Mouse (Mus musculus) liver, embryonic 12.5 days (tissue): ENCODE data around the gene Mrps7. TPM values are rescaled to one million over a fixed set of nuclear protein-coding genes. Genes with fewer than 3 reads are reported as not detected.

Experiments
- ATAC-seq: fragments of 200-750 bp; cut with Nextera tagmentation; 2 replicates; pipeline ENCODE4 v1.8.0; 2017; ENCODE audit warnings: moderate number of reproducible peaks, mild to moderate bottlenecking, moderate library complexity
- H3K27ac ChIP-seq: fragments of 300-500 bp; sonication (generic); 2 replicates; pipeline ENCODE4 v1.5.1; 2016; ENCODE audit warnings: mild to moderate bottlenecking
- H3K27me3 ChIP-seq: fragments of 300-500 bp; sonication (generic); replicated peaks from 2 replicates; pipeline ENCODE4 v1.6.1; 2016; ENCODE audit warnings: mild to moderate bottlenecking, moderate library complexity
- H3K36me3 ChIP-seq: fragments of 300-500 bp; sonication (generic); 2 replicates; pipeline ENCODE4 v1.6.1; 2016; ENCODE audit warnings: mild to moderate bottlenecking, moderate library complexity
- H3K4me1 ChIP-seq: fragments of 300-500 bp; sonication (generic); 2 replicates; pipeline ENCODE4 v1.6.1; 2016
- H3K4me2 ChIP-seq: fragments of 300-500 bp; sonication (generic); 2 replicates; pipeline ENCODE4 v1.6.1; 2016; ENCODE audit warnings: mild to moderate bottlenecking, moderate library complexity
- H3K4me3 ChIP-seq: fragments of 300-500 bp; sonication (generic); 2 replicates; pipeline ENCODE4 v1.5.1; 2016; ENCODE audit warnings: mild to moderate bottlenecking, moderate library complexity
- H3K9ac ChIP-seq: fragments of 300-500 bp; sonication (generic); 2 replicates; pipeline ENCODE4 v1.6.1; 2016; ENCODE audit warnings: mild to moderate bottlenecking, moderate library complexity
- H3K9me3 ChIP-seq: fragments of 300-500 bp; sonication (generic); replicated peaks from 2 replicates; pipeline ENCODE4 v1.6.1; 2016; ENCODE audit warnings: mild to moderate bottlenecking, moderate library complexity
- WGBS: fragments of 180-500 bp; shearing (Covaris S2); methylation state at CpG from one replicate; pipeline ENCODE4 v1.1.7; 2016; ENCODE audit not compliant: insufficient replicate concordance; 5-methylcytosine and 5-hydroxymethylcytosine counted together
- polyA plus RNA-seq: library from polyadenylated mRNA; unstranded; fragments of >200 nt; fragmentation: Nextera tagmentation; extraction: Ambion mirVana; gene quantifications from 2 replicates; pipeline ENCODE4 v1.2.1, GENCODE M21; 2016

Gene Mrps7
- polyA plus RNA-seq, 1 experiment from 2014 or later, result 87.3 TPM

DNA sequence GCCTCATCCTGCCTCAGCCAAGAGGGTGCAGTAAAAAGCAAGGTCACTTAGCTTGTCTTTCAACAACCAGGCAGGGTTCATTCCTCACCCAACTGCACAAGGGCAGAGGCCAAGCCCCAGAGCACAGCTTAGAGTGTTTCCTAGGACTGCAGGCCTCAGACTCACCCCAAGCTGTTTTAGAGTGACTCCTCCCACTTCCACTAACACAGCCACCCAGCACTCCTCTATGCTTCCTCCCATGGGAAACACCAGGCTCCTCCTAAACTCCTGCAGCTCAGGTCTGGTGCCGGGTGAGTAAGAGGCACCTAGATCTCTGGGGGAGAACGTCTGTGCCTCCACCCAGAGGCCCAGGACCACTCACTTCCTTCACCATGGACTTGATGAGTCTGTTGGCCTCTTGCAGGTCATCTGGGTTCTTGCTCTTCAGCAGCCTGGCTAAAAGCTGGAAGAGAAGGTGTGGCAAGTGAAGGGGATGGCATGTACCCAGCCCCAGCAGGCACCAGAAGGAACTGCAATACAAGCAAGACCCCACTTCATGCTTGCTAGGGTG, 13.1 kb upstream of the Mrps7 start:
- no peak overlapping the region for H3K4me2 ChIP-seq
- no peak overlapping the region for H3K27ac ChIP-seq
- no peak overlapping the region for H3K4me3 ChIP-seq
- H3K9ac ChIP-seq, result no peak overlapping the region
- no peaks in the 10 kb centered on the region for H3K27me3 ChIP-seq
- no peaks in the 10 kb centered on the region for H3K4me1 ChIP-seq
- H3K9me3 ChIP-seq, result no peaks in the 10 kb centered on the region
- no peak for ATAC-seq
- WGBS, result 79% methylated on average over 2 of the region's 2 CpGs
- H3K36me3 ChIP-seq, result peaks cover 96% of the 10 kb centered on the region

DNA sequence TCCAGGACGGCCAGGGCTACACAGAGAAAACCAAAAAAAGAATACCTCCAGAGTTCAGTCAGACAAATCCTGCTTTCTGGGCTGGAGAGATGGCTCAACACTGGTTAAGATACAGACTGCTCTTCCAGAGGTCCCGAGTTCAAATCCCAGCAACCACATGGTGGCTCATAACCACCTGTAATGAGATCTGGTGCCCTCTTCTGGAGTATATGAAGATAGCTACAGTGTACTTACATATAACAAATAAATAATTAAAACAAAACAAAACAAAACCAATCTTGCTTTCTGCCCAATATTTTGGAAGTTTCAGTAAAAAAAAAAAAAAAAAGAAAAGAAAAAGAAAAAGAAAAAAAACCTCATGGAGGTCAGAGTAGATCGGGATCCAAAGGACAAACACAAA, 8.5 kb upstream of the Mrps7 start:
- 87% methylated on average over 3 of the region's 3 CpGs for WGBS
- Histone ChIP-seq H3K9ac (no peak overlapping the region), H3K4me2 (no peak overlapping the region), H3K4me1 (peaks cover 17% of the 10 kb centered on the region), H3K27me3 (no peaks in the 10 kb centered on the region), H3K27ac (no peak overlapping the region), H3K4me3 (no peak overlapping the region), H3K36me3 (peaks cover 93% of the 10 kb centered on the region), H3K9me3 (no peaks in the 10 kb centered on the region)
- no peak for ATAC-seq

DNA sequence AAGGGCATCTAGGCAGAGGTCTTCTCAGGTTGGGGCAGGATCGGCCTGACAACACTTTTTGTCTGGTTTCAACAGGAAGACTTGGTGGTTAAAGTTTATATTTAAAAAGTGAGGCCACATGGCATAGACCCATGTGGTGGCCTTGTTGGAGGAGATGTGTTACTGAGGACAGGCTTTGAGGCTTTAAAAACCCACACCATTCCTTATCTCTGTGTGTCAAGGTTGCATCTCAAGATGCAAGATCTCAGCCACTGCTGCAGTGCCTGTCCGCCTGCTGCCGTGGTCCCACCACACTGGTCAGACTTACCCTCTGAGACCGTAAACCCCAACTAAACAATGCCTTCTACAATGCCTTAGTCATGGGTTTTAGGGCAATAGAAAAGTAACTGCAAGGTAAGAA, 5.4 kb upstream of the Mrps7 start:
- Histone ChIP-seq H3K9me3 (no peaks in the 10 kb centered on the region), H3K4me3 (no peak overlapping the region), H3K36me3 (peaks cover 80% of the 10 kb centered on the region), H3K9ac (no peak overlapping the region), H3K4me2 (no peak overlapping the region), H3K27me3 (no peaks in the 10 kb centered on the region), H3K27ac (no peak overlapping the region), H3K4me1 (peaks cover 46% of the 10 kb centered on the region)
- WGBS, result 48% methylated on average over 4 of the region's 4 CpGs
- no peak for ATAC-seq

DNA sequence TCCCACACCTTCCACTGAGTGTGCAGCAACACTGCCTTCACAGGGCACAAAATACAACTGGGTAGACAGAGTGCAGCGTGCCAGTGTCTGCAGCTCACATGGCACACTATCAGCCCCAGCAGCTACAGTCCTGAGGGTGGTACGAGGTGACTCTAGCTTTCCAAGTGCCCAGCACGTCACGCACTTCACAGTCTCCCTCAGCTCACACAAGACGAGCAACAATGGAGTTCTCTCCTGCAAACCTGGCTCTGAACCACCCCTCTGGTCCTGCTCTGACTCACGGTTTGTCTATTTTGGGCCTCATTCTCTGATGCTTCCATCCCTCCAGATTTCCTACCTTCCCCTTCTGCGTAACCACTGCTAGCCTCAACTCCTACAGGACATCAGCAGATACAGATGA, 4.0 kb upstream of the Mrps7 start:
- Histone ChIP-seq H3K9me3 (no peaks in the 10 kb centered on the region), H3K9ac (no peak overlapping the region), H3K4me1 (peaks cover 49% of the 10 kb centered on the region), H3K36me3 (peaks cover 66% of the 10 kb centered on the region), H3K27ac (no peak overlapping the region), H3K4me3 (no peak overlapping the region), H3K4me2 (no peak overlapping the region), H3K27me3 (no peaks in the 10 kb centered on the region)
- 85% methylated on average over 7 of the region's 7 CpGs for WGBS
- no peak for ATAC-seq

DNA sequence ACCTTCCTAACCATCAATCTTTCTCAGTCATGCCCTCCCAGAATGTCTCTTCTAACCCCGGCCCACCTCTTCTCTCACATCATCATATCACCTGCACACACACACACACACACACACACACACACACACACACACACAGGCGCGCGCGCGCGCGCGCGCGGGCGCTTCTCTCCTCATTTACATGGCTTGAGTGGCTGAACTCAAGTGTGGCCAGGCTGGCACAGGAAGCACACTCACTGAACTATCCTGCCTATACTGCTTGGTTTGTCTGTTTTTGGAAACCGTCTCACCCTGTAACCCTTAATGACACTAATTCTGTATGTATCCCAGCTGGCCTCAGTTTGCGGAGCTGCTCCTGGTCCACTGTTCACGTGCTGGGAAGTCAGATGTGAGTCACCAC, 3.0 kb upstream of the Mrps7 start:
- WGBS, result 93% methylated on average over 15 of the region's 15 CpGs
- H3K36me3 ChIP-seq, result peaks cover 63% of the 10 kb centered on the region
- H3K9me3 ChIP-seq, result no peaks in the 10 kb centered on the region
- no peak overlapping the region for H3K4me3 ChIP-seq
- no peaks in the 10 kb centered on the region for H3K27me3 ChIP-seq
- H3K9ac ChIP-seq, result 0 out of 2 replicates have a peak overlapping the region, but pooled peaks have one; percentile 5
- peaks cover 59% of the 10 kb centered on the region for H3K4me1 ChIP-seq
- H3K4me2 ChIP-seq, result no peak overlapping the region
- H3K27ac ChIP-seq, result no peak overlapping the region
- no peak for ATAC-seq

DNA sequence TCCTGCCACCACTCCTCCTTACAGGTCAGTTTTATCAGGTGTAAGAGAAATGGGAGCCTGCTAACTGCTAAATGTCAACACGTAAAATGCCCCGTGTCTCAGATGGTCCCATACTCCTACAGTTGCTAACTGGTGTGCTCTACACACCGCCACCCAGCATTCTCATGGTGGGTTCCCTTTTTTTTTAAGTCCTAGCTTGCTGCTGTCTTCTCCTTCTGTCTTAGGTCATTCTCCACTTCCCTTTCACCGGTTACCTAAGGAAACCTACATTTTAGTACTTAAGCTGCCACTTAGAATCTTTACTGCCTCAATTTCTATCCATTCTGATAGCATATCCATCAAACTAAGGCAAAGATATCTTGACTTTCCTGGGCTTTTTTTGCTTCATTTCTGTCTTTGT, 2.6 kb upstream of the Mrps7 start:
- Histone ChIP-seq H3K36me3 (peaks cover 63% of the 10 kb centered on the region), H3K9ac (0 out of 2 replicates have a peak overlapping the region, but pooled peaks have one; percentile 5), H3K27me3 (no peaks in the 10 kb centered on the region), H3K27ac (no peak overlapping the region), H3K4me1 (peaks cover 63% of the 10 kb centered on the region), H3K9me3 (no peaks in the 10 kb centered on the region), H3K4me2 (no peak overlapping the region), H3K4me3 (0 out of 2 replicates have a peak overlapping the region, but pooled peaks have one; percentile 95)
- 52% methylated on average over 4 of the region's 4 CpGs for WGBS
- ATAC-seq, result no peak

DNA sequence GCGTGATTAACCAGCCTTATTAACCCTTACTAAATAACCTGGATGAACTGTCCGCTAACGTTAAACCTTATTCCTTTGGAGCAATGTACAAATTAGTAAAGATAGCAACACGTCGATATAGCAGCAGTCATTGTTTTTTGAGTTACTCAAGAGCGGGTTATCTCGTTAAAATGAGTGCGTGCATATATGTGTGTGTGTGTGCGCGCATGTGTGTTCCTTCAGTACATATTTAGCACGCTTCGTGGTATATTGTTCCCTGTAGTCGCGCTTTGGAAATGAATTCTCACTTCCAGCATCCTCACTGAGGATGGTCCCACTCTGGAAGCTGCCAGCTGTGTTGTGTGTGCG, 623 bp upstream of the Mrps7 start:
- no peaks in the 10 kb centered on the region for H3K27me3 ChIP-seq
- ATAC-seq, result 0 out of 2 replicates have a peak, but pooled peaks have one; percentile 1
- 5% methylated on average over 15 of the region's 15 CpGs for WGBS
- H3K4me1 ChIP-seq, result peaks cover 66% of the 10 kb centered on the region
- H3K36me3 ChIP-seq, result peaks cover 64% of the 10 kb centered on the region
- H3K4me2 ChIP-seq, result peak overlapping the region; percentile 91
- H3K27ac ChIP-seq, result peak overlapping the region; percentile 90
- H3K4me3 ChIP-seq, result peak overlapping the region; percentile 95
- no peaks in the 10 kb centered on the region for H3K9me3 ChIP-seq
- peak overlapping the region; percentile 88 for H3K9ac ChIP-seq

DNA sequence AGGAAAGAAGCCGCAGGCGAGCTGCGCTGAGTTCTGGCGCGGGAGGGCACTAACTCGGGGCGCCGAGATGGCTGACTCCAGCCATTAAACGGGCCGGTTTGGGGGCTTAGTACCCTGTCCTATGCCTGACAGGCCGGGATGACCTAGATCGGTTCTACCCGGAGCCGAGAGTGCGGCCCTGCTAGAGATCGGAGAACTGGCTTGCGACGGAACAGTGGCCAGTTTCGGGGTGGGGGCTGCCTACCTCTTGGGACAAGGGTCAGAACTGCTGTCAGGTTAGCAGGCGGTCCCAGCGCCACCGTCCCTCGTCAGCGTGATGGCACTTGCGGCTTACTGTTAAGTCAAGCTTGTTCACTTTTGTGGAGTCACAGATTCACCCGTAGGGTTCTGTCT, 575 bp downstream of the Mrps7 start:
- H3K27me3 ChIP-seq, result no peaks in the 10 kb centered on the region
- H3K27ac ChIP-seq, result peak overlapping the region; percentile 90
- peak overlapping the region; percentile 88 for H3K9ac ChIP-seq
- H3K4me1 ChIP-seq, result peaks cover 63% of the 10 kb centered on the region
- ATAC-seq, result peak; percentile 19
- H3K4me2 ChIP-seq, result peak overlapping the region; percentile 91
- under 1% methylated on average over 26 of the region's 26 CpGs for WGBS
- peak overlapping the region; percentile 95 for H3K4me3 ChIP-seq
- H3K36me3 ChIP-seq, result peaks cover 66% of the 10 kb centered on the region
- H3K9me3 ChIP-seq, result no peaks in the 10 kb centered on the region

DNA sequence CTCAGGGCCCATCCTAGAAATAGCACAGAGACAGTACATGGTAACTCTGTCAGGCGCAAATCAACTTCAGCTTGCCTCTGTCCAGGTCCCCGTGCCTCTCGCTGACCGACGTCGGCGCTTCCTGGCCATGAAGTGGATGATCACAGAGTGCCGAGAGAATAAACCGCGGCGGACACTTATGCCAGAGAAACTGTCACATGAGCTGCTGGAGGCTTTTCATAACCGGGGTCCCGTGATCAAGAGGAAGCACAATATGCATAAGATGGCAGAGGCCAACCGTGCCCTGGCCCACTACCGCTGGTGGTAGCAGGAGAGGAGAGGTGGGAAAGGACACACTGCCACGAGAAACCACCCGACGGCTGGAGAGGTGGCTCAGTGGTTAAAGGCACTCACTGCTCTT, 3.0 kb downstream of the Mrps7 start:
- no peak for ATAC-seq

DNA sequence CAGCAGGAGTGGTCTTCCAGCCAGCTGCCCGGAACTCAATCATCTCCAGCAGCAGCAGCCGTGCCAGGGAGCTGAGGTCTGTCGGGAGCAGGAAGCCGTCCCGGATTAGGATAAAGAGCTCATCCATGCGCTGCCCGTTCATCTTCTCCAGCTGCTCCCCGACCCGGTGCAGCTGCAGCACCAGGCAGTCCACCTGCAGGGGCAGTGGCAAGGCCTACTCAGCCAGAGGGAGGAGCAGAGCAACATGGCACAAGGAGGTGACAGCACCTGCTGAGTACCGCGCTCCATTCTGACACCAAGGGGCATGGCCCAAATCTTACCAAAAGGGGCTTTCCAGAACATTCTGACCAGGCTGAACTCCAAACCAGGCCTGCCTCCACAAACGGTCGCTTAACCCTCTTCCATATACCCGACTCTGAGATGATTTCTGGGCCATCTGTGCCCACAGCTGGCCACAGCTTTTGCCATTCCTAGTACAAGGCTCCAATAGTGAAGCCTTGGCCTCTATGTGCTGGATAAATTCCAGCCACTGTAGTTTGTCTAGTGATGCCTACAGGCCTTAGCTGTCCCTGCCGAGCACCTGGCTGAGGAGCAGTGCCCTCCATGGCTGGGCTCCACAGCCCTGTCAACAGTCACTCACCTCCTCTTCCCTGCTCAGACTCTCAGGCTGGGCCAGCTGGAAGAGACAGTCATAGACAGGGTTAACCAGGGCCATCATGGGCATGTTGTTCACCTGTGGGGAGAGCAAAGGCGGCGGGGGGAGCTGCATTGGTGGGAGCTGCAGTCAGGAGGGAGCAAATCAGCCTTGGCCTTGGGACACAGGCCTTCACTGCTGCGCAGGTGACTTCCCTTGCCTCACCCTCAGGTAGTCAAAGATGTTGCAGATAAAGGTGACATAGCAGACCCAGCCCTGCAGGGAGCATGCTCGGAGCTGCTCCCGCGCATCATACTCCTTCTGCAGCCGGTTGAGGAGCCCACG, 5.0 kb downstream of the Mrps7 start:
- Histone ChIP-seq H3K4me3 (no peak overlapping the region), H3K36me3 (peaks cover 51% of the 10 kb centered on the region), H3K4me1 (peaks cover 53% of the 10 kb centered on the region), H3K27me3 (no peaks in the 10 kb centered on the region), H3K9me3 (no peaks in the 10 kb centered on the region), H3K27ac (no peak overlapping the region; the same call in 1 of the 2 replicates), H3K9ac (no peak overlapping the region), H3K4me2 (no peak overlapping the region)
- 78% methylated on average over 23 of the region's 23 CpGs for WGBS
- ATAC-seq, result no peak

More for the DNA sequence above, 3.0 kb downstream of the Mrps7 start:
- Histone ChIP-seq H3K4me1 (peaks cover 54% of the 10 kb centered on the region), H3K4me3 (no peak overlapping the region), H3K9me3 (no peaks in the 10 kb centered on the region), H3K4me2 (no peak overlapping the region), H3K27me3 (no peaks in the 10 kb centered on the region), H3K36me3 (peaks cover 57% of the 10 kb centered on the region), H3K27ac (no peak overlapping the region), H3K9ac (no peak overlapping the region)
- 90% methylated on average over 18 of the region's 18 CpGs for WGBS

DNA sequence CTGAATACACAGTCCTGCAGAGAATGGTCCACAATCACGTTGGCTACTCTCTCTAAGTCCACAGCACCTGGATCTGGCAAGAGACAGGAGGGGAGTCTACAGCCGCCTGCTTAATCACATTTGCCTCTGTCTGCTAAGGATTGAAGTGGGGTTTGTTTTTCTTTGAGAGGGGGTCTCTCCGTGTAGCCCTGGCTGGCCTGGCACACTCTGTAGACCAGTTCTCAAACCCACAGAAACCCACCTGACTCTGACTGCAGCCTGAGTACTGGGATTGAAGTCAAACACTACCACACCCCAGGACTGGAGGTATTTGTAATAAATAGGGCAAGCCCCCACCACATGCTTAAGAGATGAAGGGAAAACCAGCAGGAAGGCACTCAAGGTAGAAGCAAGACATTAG, 5.9 kb downstream of the Mrps7 start:
- Histone ChIP-seq H3K27ac (peak overlapping the region; percentile 29; the same call in 1 of the 2 replicates), H3K36me3 (peaks cover 54% of the 10 kb centered on the region), H3K9me3 (no peaks in the 10 kb centered on the region), H3K4me1 (peaks cover 57% of the 10 kb centered on the region), H3K4me3 (no peak overlapping the region), H3K4me2 (no peak overlapping the region), H3K9ac (no peak overlapping the region; the same call in 1 of the 2 replicates), H3K27me3 (no peaks in the 10 kb centered on the region)
- no peak for ATAC-seq
- 75% methylated on average over 3 of the region's 3 CpGs for WGBS

DNA sequence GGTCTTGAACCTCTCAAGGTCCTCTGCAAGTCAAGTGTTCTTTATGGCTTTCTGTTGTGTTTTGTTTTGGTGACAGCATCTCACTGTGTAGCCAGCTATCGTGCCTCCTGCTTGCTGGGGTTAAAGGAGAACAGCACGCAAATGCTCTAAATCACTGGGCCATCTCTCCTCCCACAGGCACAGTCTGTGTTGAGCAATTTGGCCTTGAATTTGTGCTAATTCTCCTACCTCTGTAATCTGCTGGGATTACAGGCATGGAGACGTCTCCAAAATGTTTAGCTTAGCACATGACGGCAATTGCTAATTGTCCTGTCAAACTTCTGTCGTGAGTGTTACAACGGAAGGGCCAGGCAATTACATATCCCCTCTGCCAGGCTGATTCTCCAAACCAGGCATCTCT, 7.4 kb downstream of the Mrps7 start:
- ATAC-seq, result no peak
- Histone ChIP-seq H3K4me1 (peaks cover 47% of the 10 kb centered on the region), H3K4me2 (peak overlapping the region; percentile 93), H3K27ac (0 out of 2 replicates have a peak overlapping the region, but pooled peaks have one; percentile 3), H3K4me3 (0 out of 2 replicates have a peak overlapping the region, but pooled peaks have one; percentile 68), H3K9me3 (no peaks in the 10 kb centered on the region), H3K27me3 (no peaks in the 10 kb centered on the region), H3K9ac (no peak overlapping the region; the same call in 1 of the 2 replicates), H3K36me3 (peaks cover 59% of the 10 kb centered on the region)
- WGBS, result 73% methylated on average over 6 of the region's 6 CpGs
